Mouse (Mus musculus): ENCODE measurements around the gene 1700129C05Rik.

- no peak for TF ChIP-seq CTCF (IDR thresholded peaks at IDR 0.05; ENCODE audit: low read depth, low read length)
- no peak for TF ChIP-seq POLR2A (IDR thresholded peaks at IDR 0.05; ENCODE audit: insufficient read depth, low read length)
Observed at GRCm38 (mm10) chr14:59185514-59185913, 42.8 kb upstream of the 1700129C05Rik start.
